Mouse (Mus musculus): ENCODE measurements around the gene Ckap2l.

Gene Ckap2l

DNA sequence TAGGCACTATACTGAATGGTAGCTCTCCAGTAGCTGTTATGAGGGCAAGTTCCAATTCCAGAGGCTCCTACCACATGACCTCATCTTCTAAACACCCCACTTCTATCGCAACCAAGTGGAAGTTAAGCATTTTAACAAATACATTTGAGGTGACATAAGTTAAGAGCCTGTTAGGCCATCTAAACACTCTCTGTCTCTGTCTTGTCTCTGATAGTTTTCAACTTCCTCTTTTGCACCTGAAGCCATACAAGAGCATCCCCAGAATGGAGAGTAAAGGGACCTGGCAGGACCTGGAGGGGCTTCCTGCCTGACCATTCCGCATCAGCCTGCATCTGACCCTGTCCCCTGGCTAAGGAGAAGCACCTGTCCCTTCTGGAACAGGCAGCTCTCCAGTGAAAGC, 62.3 kb downstream of the Ckap2l start:
- no peak for DNase-seq (ENCODE audit: extremely low spot score)

GRCm38 (mm10) chr2:129233803-129234477, 63.1 kb downstream of the Ckap2l start:
- no peak for DNase-seq (ENCODE audit: extremely low spot score)

GRCm38 (mm10) chr2:129233218-129233617, 63.8 kb downstream of the Ckap2l start:
- DNase-seq (ENCODE audit: extremely low spot score), result no peak

GRCm38 (mm10) chr2:129232484-129232883, 64.5 kb downstream of the Ckap2l start:
- DNase-seq (ENCODE audit: extremely low spot score), result no peak

DNA sequence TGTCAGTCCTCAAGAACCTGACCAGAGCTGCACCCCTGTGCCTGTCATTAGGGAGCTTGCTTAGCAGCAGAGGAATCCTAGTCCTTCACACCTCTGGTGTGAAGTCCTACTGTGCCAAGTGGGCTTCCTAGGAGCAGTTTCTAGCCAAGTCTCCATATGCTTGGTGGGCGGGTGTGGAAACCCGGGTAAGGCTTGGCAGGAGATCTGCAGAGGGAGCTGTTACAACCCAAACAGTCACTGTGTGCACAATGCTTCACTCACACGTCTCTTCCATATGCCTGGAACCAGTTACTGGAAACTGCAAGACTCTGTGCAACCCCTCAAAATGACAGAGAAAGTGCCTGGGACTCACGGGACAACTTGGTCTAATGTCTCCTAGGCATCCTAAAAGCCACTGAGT, 65.0 kb downstream of the Ckap2l start:
- no peak for DNase-seq (ENCODE audit: extremely low spot score)

- DNase-seq (ENCODE audit: extremely low spot score), result no peak
Measured at GRCm38 (mm10) chr2:129229316-129229715, 67.7 kb downstream of the Ckap2l start.

DNA sequence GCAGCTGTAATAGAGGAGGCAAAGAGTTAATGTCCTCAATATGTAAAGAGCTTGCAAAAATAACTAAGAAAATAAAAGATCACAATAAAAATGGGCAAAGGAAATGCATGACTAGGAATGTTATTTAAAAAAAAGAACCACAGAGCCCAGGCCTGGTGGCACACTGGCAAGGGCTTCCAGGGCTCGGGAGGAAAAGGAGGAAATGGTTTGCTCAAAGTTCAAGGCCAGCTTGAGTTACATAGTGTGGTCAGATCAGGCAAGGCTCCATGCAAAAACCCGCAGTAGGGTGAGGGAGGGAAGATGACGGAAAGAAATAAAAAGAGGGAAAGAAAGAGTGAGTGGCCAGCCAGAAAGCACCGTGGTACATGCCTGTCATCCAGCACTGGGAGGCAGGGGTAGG, 68.4 kb downstream of the Ckap2l start:
- DNase-seq (ENCODE audit: extremely low spot score), result no peak

- no peak for DNase-seq (ENCODE audit: extremely low spot score)
Measured at GRCm38 (mm10) chr2:129227709-129228108, 69.3 kb downstream of the Ckap2l start.

GRCm38 (mm10) chr2:129227011-129227529, 69.9 kb downstream of the Ckap2l start:
- no peak for DNase-seq (ENCODE audit: extremely low spot score)

DNA sequence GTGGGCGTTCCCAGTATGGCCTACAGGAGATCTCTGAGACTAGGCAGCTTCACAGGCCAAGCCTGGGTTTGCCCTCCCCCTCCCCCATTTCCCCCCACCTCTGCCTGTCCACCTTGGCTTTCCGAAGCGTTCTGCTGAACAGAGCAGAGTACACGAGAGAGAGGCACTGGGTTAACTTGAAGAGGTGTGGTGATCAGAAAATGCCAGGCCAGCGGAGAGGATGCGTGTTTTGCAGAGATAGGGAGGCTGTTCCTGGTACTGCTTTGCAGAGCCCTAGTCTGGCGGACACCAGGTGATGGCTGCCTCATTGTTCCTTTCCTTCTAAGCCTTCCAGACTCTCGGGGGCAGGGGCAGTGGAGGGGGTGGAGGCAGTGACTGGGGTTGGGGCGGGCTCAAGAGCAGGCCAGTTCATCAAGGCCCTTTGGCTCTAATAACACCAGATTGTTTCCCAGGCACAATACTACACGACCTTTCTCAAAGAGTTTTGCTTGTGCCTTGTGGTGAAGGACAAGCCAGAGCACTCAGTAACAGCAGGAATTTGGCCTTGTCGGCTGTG, 70.6 kb downstream of the Ckap2l start:
- DNase-seq (ENCODE audit: extremely low spot score), result no peak

- no peak for DNase-seq (ENCODE audit: extremely low spot score)
Measured at GRCm38 (mm10) chr2:129225251-129225819, 71.7 kb downstream of the Ckap2l start.

GRCm38 (mm10) chr2:129224178-129224577, 72.8 kb downstream of the Ckap2l start:
- DNase-seq (ENCODE audit: extremely low spot score), result no peak

GRCm38 (mm10) chr2:129221097-129221632, 75.8 kb downstream of the Ckap2l start:
- no peak for DNase-seq (ENCODE audit: extremely low spot score)

DNA sequence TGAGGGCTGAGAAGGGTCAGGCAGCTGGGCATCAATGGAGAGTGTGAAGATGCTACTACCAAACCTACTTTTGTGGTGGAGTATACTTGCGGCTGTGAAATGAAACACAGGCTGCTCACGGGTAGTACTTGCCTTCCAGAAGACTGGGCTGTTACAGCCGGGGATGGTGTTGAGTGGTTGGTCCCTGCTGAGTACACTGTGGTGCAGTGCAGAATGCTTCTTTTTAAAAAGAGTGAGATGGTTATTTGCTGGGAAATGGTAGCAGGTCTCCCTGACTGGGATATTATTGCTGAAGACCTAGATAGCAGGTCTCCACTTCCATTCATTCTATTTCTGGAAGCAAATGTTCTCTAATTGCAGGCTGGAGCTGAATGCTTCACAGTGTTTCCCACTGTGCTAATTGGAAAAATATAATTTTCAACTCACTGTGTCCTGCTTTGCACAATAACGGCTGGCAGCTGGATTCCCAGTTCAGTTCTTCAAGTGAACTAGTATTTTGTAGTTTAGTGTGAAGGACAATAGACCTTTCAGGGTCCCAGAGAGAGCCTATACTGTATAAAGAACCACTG, 78.4 kb downstream of the Ckap2l start:
- DNase-seq (ENCODE audit: extremely low spot score), result no peak
